Mouse (Mus musculus): ENCODE data around the gene Epb42.
"Not testable (repeated sequence)": the region's sequence is repeated elsewhere in the genome, so short reads cannot be mapped to it uniquely, and the experiment has no call there.

The Epb42 gene

DNA sequence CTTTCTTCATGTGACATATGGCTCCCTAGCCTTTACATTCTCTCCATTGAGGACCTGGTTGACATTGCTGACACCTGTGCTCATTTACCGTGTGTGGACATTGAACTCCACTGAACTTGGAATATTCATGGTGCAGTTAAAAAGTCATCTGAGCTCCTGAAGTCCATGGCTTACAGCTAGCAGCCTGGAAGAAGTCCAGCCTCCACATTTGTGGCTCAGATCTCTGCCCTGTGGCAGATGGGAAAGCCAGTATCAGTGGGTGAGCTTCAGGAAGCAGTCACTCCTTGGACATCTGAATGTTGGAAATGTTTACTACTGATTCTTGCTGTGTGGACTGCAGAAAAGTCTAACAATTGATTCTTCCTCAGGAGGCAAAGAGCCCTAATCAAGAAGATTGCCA is 29.9 kb downstream of the Epb42 start:
- DNase-seq, result peak; percentile 31

DNA sequence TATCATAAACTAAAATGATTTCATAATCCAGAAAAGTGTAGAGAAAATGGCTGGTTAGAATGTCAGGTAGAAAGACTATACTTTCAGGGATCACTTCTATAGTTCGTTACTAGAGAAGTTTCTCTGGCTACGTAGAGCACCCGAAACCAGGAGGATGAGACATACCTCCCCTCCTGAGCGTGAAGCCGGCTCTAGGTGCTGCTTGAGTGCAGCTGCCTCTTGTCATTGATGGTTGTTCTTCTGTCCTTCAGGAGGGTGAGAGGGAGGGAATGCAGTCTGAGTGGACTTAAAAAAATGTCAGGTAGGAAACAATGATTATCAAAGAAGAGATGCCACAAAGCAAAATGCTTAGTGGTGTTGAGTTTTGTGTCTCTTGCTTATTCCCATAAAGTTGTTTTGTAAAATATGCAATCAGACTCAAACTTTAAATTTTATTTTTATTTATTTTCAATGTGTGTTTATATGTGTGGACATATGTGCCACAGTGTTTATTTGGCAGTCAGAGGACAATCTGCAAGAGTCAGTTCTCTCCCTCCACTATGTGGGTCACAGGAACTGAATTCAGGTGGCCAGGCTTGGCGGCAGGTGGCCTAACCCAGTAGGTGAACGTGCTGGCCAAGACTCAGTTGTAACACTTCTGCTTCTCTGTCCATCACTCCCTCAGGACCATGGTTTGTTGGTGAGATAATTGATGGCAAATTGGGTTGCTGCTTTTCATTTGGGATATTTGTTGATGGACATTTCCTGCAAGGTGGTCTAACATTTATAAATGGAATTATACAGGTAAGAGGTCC is 32.7 kb downstream of the Epb42 start:
- DNase-seq, result no peak

- no peak for DNase-seq
These were observed 33.3 kb downstream of the Epb42 start for GRCm38 (mm10) chr2:121003586-121003985.

GRCm38 (mm10) chr2:120998863-120999262 is 38.0 kb downstream of the Epb42 start:
- DNase-seq, result no peak

DNA sequence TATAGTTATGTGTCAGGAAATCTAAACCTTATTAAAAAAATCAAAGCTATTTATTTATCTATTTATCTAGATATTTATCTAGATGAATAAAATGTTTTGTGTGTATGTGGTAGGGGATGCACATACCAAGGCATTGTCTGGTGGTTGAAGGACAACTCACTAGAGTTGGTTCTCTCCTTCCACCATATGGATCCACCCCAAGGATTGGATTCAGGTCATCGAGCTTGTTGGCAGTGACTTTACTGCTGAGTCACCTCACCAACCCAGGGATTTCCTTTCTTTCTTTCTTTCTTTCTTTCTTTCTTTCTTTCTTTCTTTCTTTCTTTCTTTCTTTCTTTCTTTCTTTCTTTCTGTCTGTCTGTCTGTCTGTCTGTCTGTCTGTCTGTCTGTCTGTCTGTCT is 40.3 kb downstream of the Epb42 start:
- not testable (repeated sequence) for DNase-seq

DNA sequence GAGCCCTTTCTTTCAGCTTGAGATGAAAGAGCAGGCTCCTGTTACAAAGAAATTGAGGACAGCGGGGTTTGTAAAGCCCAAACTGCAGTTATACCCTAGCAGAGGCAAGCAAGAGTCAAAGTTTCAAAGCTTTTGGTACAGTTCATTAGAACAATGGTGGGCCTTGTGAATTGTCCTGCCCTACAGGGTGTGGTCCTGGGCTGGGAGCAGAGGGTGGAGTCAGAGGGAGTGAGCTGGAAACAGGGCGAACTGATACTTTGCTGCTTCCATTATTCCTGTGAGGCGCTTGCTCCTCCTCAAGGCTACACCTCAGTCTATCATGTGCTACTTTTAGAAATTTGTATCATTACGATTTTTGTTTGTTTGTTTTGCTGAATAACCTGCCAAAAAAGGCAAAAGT is 45.7 kb downstream of the Epb42 start:
- DNase-seq, result no peak

- DNase-seq, result no peak
These were observed 51.6 kb downstream of the Epb42 start for GRCm38 (mm10) chr2:120985241-120985640.

- no peak for DNase-seq
These were observed 53.3 kb downstream of the Epb42 start for GRCm38 (mm10) chr2:120983611-120984010.

GRCm38 (mm10) chr2:120980861-120981260 is 56.0 kb downstream of the Epb42 start:
- DNase-seq, result no peak

GRCm38 (mm10) chr2:120979819-120980218 is 57.1 kb downstream of the Epb42 start:
- no peak for DNase-seq

GRCm38 (mm10) chr2:120978693-120979037 is 58.2 kb downstream of the Epb42 start:
- no peak for DNase-seq

- DNase-seq, result no peak
These were observed 58.8 kb downstream of the Epb42 start for GRCm38 (mm10) chr2:120977926-120978692.

DNA sequence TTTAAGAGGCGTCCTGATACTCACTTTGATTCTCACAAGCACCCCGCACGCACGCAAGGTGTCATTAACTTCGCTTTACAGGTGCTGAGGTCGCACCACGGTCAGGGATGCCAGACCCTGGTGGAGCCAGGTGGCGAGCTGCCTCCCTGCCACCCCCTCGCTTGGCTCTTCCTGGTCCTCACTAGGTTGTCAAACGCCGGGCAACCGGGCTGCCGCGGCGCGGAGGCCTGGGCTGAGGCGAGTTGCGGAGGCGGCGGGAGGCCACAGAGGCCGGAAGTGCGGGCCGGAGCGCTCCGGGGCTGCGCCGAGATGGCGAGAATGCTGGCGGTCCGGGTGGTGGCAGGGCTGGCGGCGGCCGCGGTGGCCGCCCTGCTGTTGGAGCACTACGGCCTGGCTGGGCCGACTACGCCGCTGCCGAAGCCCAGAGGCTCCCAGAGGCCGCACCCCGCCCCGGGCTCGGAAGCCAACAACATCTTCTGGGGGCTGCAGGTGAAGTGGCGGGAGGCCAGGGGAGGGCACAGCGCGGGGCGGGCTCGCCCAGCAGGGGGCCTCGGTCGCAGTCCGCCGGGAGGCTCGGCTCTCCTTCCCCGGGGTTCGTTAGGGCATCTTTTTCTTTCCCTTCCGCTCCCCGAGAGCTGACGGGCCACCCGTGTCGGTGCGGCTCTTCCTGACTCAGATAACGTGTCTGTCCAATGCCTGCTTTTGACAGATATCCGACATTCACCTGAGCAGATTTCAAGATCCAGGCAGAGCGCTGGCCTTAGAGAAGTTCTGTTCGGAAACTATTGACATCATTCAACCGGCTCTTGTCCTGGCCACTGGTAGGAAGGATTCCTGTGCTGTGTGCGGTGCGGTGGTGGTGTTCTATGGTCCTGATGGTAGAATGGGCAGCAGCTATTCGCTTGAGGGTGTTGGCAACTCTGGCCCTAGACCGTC is 59.6 kb downstream of the Epb42 start, which contains the start of gene Tmem62:
Gene Tmem62, plus strand, starts transcription at position 28 of the 936 bp plus-strand sequence.
- peak; percentile 69 for DNase-seq

DNA sequence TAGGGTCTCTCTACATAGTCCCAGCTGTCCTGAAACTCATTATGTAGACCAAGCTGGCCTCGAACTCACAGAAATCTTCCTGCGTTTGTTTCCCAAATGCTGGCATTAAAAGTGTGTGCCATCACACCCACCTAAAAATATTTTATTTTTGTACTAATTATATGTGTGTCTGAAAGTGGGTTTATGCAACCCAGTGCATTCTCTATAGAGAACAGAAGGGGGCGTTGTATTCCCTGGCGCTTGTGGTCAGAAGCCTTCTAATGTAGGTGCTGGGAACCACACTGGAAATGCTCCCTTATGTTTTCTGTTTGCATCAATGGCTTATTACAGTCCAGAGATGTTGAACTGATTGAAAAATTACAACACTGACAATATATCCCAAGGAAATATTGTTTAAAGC is 60.6 kb downstream of the Epb42 start:
- DNase-seq, result peak; percentile 20

- peak; percentile 17 for DNase-seq
These were observed 63.9 kb downstream of the Epb42 start for GRCm38 (mm10) chr2:120972964-120973363.

DNA sequence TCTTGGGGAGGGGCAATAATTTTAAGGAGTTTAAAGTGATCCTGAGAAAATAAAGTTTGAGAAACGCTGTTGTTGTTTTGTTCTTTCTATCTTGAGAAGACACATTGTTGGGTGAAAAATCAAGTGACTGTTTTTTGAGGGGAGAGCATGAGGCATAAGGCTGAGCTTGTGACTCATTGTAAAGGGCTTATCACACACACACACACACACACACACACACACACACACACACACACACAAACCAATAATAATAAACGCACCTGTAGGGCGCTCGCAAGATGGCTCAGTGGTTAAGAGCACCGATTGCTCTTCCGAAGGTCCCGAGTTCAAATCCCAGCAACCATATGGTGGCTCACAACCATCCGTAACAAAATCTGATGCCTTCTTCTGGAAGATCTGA is 64.6 kb downstream of the Epb42 start:
- DNase-seq, result not testable (repeated sequence)

DNA sequence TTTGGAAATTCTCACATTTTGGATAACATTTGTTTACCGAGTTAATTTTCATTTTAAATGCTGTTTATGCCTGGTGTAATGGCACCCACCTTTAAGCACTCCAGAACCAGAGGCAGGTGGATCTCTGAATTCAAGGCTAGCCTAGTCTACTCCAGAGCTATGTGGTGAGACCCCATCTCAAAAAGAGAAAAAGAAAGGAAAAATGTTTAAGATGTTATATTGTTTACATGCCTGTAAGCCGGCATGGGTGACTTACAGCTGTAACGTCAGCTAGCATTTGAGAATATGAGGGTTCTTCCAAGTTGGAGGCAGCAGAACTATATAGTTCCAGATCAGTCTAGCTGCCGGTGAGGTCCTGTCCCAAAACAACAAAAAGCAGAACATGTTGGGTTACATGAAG is 65.1 kb downstream of the Epb42 start:
- DNase-seq, result no peak

GRCm38 (mm10) chr2:120970559-120971080 is 66.3 kb downstream of the Epb42 start, which contains the start of gene Ubr1:
Gene Ubr1, minus strand, starts transcription at chr2:120970715.
- peak; percentile 86 for DNase-seq

DNA sequence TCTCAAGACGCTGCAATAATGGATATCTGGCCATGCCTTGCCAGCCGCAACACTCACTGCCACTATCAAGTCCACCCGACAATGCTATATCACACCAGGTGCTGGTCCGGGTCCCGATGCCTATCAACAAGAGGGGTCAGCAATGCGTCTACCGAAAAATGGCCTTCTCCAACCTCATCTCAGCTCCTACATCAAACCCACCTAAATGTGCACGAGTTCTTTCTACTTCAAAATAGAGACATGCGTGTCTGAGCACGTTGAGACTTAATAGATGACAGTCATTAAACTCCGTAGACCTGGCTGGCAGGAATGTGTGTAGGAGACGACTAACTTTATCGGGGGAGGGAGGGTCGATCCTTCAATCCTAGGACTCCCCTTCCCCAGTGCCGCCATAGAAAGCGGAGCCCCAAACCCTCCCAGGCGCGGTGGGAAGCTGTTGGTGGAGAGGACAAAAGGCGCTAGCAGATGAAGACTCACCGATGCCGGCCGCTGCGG is 66.8 kb downstream of the Epb42 start:
- DNase-seq, result no peak
